Mouse (Mus musculus) G1E (cell line): ENCODE measurements around the gene Mlxip. TPM values are rescaled to one million over a fixed set of nuclear protein-coding genes. Genes with fewer than 3 reads are reported as not detected.

Source experiments
- ATAC-seq: 2 replicates; pipeline ENCODE4 v1.8.0; 2016; ENCODE audit warnings: mild to moderate bottlenecking; ENCODE audit not compliant: insufficient number of reproducible peaks, poor library complexity, low FRiP score, severe bottlenecking; ENCODE audit errors: extremely low read depth
- DNase-seq: peaks from one replicate; pipeline ENCODE4 v3.0.0; 2012; ENCODE audit warnings: low spot score
- H3K27me3 ChIP-seq: 2 replicates; pipeline ENCODE4 v1.6.1; 2012; ENCODE audit warnings: mild to moderate bottlenecking, low read length, inconsistent platforms; ENCODE audit not compliant: insufficient read depth
- H3K36me3 ChIP-seq: replicated peaks from 2 replicates; pipeline ENCODE3; 2012; ENCODE audit warnings: mild to moderate bottlenecking, inconsistent platforms
- H3K4me1 ChIP-seq: 2 replicates; pipeline ENCODE4 v1.6.1; 2012; ENCODE audit warnings: low read depth, low read length, inconsistent platforms, mixed read lengths; ENCODE audit not compliant: insufficient read depth
- H3K4me3 ChIP-seq: 2 replicates; pipeline ENCODE4 v1.5.1; 2012; ENCODE audit warnings: low read depth, mild to moderate bottlenecking, inconsistent platforms, low read length, moderate library complexity, mixed read lengths
- H3K9me3 ChIP-seq: replicated peaks from 2 replicates; pipeline ENCODE4 v1.6.1; 2012; ENCODE audit warnings: inconsistent platforms
- CTCF ChIP-seq: IDR thresholded peaks from 2 replicates; pipeline ENCODE4 v1.5.1; 2012; ENCODE audit warnings: low read depth, low read length, inconsistent platforms, mixed read lengths
- GATA1 ChIP-seq: IDR thresholded peaks from 2 replicates; pipeline ENCODE4 v1.6.1; 2012; ENCODE audit warnings: borderline replicate concordance, low read length, inconsistent platforms, mixed read lengths
- GATA2 ChIP-seq: IDR thresholded peaks from 2 replicates; pipeline ENCODE4 v1.6.1; 2012; ENCODE audit warnings: low read depth, low read length, inconsistent platforms, borderline replicate concordance
- POLR2AphosphoS5 ChIP-seq: IDR thresholded peaks from 2 replicates; pipeline ENCODE4 v1.6.1; 2012; ENCODE audit warnings: low read depth, low read length, inconsistent platforms; ENCODE audit not compliant: insufficient replicate concordance
- TAL1 ChIP-seq: conservative IDR thresholded peaks from 2 replicates; pipeline ENCODE4 v1.6.1; 2012; ENCODE audit warnings: low read depth, low read length, inconsistent platforms, mixed read lengths
- polyA plus RNA-seq: library from polyadenylated mRNA; stranded (reverse); fragments of >175 nt; gene quantifications from 2 replicates; pipeline ENCODE4 v1.2.3, GENCODE M21; 2012
- total RNA-seq, 2 experiments: library from RNA; stranded (forward) in 1 of 2; stranded (reverse) in 1 of 2; fragments of 200-1000 nt in 1 of 2; fragments of >200 nt in 1 of 2; fragmentation: Nextera tagmentation in 1 of 2; gene quantifications; 2 replicates each; pipeline ENCODE4 v1.2.3; 2014 to 2017

Mlxip gene
- total and polyA plus RNA-seq, 3 experiments: 3.9 to 42.8 (median 15.8) TPM

- DNase-seq (no peak), ATAC-seq (no peak)
- no peaks in the 10 kb centered on the region for H3K4me1 ChIP-seq
- no peaks in the 10 kb centered on the region for H3K9me3 ChIP-seq
- H3K36me3 ChIP-seq: no peaks in the 10 kb centered on the region
- TF ChIP-seq CTCF (no peak), GATA2 (no peak), GATA1 (no peak), TAL1 (no peak), POLR2AphosphoS5 (no peak)
- no peak overlapping the region for H3K4me3 ChIP-seq
- H3K27me3 ChIP-seq: peaks cover 9% of the 10 kb centered on the region; the same call in 1 of the 2 replicates
Observed at GRCm38 (mm10) chr5:123473817-123474216, 79.2 kb downstream of the Mlxip start.

GRCm38 (mm10) chr5:123487659-123488395 lies 93.2 kb downstream of the Mlxip start:
- H3K27me3 ChIP-seq: peaks cover 29% of the 10 kb centered on the region
- H3K4me1 ChIP-seq: no peaks in the 10 kb centered on the region
- H3K4me3 ChIP-seq: no peak overlapping the region
- DNase-seq (no peak), ATAC-seq (no peak)
- no peaks in the 10 kb centered on the region for H3K36me3 ChIP-seq
- H3K9me3 ChIP-seq: no peaks in the 10 kb centered on the region
- TF ChIP-seq POLR2AphosphoS5 (no peak), GATA2 (no peak), GATA1 (no peak), TAL1 (no peak), CTCF (no peak)

DNA sequence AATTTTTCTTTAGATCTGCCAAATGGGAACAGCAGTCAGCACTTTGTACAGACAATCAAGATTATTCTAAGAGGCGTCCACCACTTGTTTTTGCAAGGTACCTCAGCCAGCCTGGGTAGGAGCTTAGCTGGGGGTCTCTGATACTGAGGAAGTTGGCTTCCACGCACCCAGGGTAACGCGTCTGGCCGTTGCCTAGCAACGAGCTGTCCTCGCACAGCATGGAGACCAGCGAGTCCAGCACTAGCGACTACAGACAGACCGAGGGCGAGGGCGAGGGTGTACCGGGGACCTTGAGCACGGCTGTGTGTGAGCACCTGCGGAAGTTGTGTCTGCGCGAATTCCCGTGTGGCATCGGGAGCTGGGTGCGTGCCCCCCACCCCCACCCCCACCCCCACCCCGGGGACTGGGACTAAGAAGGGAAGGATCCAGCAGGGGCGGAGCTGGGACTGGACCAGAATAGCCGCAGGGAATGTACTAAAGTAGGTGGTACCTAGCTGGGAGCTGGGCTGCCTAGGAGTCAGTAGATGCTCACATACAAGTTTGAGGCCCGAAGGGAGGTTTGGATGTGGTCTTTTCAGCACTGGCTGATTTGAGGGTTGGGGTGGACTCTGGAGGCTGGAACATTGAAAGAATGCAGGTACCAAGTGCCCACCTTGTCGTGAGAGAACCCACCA lies 94.7 kb downstream of the Mlxip start, which contains the start of the genes Lrrc43 and Il31:
Gene Lrrc43 (plus strand): TSS at position 194 of the 674 bp plus-strand sequence.
Gene Il31 (minus strand): TSS at position 378 of the 674 bp plus-strand sequence.
- TF ChIP-seq CTCF: no peak
- TF ChIP-seq GATA1: no peak
- TF ChIP-seq POLR2AphosphoS5: no peak
- TF ChIP-seq TAL1: no peak
- TF ChIP-seq GATA2: no peak
- peaks cover 34% of the 10 kb centered on the region for H3K27me3 ChIP-seq
- no peak for DNase-seq
- no peaks in the 10 kb centered on the region for H3K36me3 ChIP-seq
- no peak within 1 kb of the TSS for H3K4me3 ChIP-seq
- no peak for ATAC-seq
- no peaks in the 10 kb centered on the region for H3K4me1 ChIP-seq
- no peaks in the 10 kb centered on the region for H3K9me3 ChIP-seq

DNA sequence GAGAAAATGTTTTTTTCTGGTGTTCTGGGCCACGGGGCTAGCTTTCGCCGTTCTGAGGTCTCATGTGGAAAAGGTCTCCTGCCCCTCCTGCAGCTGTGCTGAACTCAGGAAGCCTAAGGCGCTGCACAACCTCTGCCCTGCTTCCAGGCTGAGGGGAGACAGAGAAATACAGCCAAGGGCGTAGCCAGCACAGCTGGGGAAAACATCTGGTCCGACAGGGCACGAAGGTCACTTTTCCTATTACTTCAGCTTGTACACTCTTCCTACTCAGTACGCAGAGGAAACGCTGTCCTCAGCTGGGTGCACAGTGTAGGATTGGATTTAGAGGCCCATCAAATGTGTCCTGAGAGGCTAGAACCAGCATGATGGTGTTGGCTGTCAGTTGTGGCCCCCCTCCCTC lies 95.3 kb downstream of the Mlxip start:
- Histone ChIP-seq H3K9me3 (no peaks in the 10 kb centered on the region), H3K27me3 (peaks cover 36% of the 10 kb centered on the region), H3K4me1 (no peaks in the 10 kb centered on the region), H3K4me3 (no peak overlapping the region), H3K36me3 (no peaks in the 10 kb centered on the region)
- no peak for ATAC-seq
- TF ChIP-seq CTCF: no peak
- TF ChIP-seq POLR2AphosphoS5: no peak
- TF ChIP-seq GATA1: no peak
- no peak for TF ChIP-seq TAL1
- no peak for TF ChIP-seq GATA2
- no peak for DNase-seq

GRCm38 (mm10) chr5:123499717-123500116 lies 105.1 kb downstream of the Mlxip start:
- Histone ChIP-seq H3K9me3 (no peaks in the 10 kb centered on the region), H3K4me1 (peaks cover 11% of the 10 kb centered on the region), H3K27me3 (peaks cover 49% of the 10 kb centered on the region), H3K36me3 (no peaks in the 10 kb centered on the region), H3K4me3 (no peak overlapping the region)
- TF ChIP-seq GATA1 (no peak), CTCF (no peak), TAL1 (no peak), GATA2 (no peak), POLR2AphosphoS5 (no peak)
- no peak for DNase-seq
- ATAC-seq: no peak

DNA sequence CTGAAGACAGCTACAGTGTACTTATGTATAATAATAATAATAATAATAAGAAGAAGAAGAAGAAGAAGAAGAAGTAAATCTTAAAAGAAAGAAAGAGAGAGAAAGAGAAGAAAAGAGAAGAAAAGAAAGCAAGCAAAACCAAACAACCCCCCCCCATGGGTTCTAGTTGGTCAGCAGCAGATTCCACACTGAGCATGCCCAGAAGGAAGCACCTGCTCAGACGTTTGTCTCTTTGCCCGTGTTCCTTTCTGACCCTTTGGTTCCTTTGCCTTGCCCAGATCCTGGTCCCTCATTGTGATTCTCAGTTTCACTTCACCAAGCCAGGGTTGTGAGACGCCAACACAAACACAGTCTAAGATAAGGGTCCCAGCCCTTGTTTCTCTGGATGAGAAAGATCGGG lies 107.4 kb downstream of the Mlxip start:
- DNase-seq: no peak
- H3K4me3 ChIP-seq: no peak overlapping the region
- no peak for TF ChIP-seq POLR2AphosphoS5
- TF ChIP-seq TAL1: no peak
- TF ChIP-seq GATA1: no peak
- no peak for TF ChIP-seq CTCF
- TF ChIP-seq GATA2: no peak
- H3K36me3 ChIP-seq: no peaks in the 10 kb centered on the region
- peaks cover 45% of the 10 kb centered on the region for H3K27me3 ChIP-seq
- no peaks in the 10 kb centered on the region for H3K9me3 ChIP-seq
- peaks cover 5% of the 10 kb centered on the region for H3K4me1 ChIP-seq
- ATAC-seq: no peak

Other genes starting within 250 kb of the Mlxip start
- gene Psmd9, start 225.4 kb upstream of the Mlxip start, total RNA-seq (2014; fragmentation: Nextera tagmentation): 11.6 and 24.2 TPM in 2 replicates
- 22.8 and 25.4 TPM in 2 replicates for gene Psmd9, start 225.4 kb upstream of the Mlxip start, total RNA-seq (2017)
- 50.1 and 65.2 TPM in 2 replicates for gene Psmd9, start 225.4 kb upstream of the Mlxip start, polyA plus RNA-seq
- gene Hpd, start 212.1 kb upstream of the Mlxip start, total RNA-seq (2014; fragmentation: Nextera tagmentation): not detected in 2 replicates
- gene Hpd, start 212.1 kb upstream of the Mlxip start, total RNA-seq (2017): not detected in 2 replicates
- not detected in 2 replicates for gene Hpd, start 212.1 kb upstream of the Mlxip start, polyA plus RNA-seq
- gene Wdr66, start 142.7 kb upstream of the Mlxip start, total RNA-seq (2014; fragmentation: Nextera tagmentation): not detected in 2 replicates
- 0.12 and 0.44 TPM in 2 replicates for gene Wdr66, start 142.7 kb upstream of the Mlxip start, total RNA-seq (2017)
- gene Wdr66, start 142.7 kb upstream of the Mlxip start, polyA plus RNA-seq: not detected in 2 replicates
- 33.9 and 41.0 TPM in 2 replicates for gene Bcl7a, start 51.0 kb upstream of the Mlxip start, total RNA-seq (2014; fragmentation: Nextera tagmentation)
- gene Bcl7a, start 51.0 kb upstream of the Mlxip start, total RNA-seq (2017): 13.4 and 14.8 TPM in 2 replicates
- 41.1 and 49.4 TPM in 2 replicates for gene Bcl7a, start 51.0 kb upstream of the Mlxip start, polyA plus RNA-seq
- not detected in 2 replicates for gene Lrrc43, start 94.5 kb downstream of the Mlxip start, total RNA-seq (2014; fragmentation: Nextera tagmentation)
- gene Lrrc43, start 94.5 kb downstream of the Mlxip start, total RNA-seq (2017): not detected in 2 replicates
- not detected in 2 replicates for gene Lrrc43, start 94.5 kb downstream of the Mlxip start, polyA plus RNA-seq
- gene Il31, start 94.7 kb downstream of the Mlxip start, total RNA-seq (2014; fragmentation: Nextera tagmentation): not detected in 2 replicates
- not detected in 2 replicates for gene Il31, start 94.7 kb downstream of the Mlxip start, total RNA-seq (2017)
- not detected in 2 replicates for gene Il31, start 94.7 kb downstream of the Mlxip start, polyA plus RNA-seq
- gene B3gnt4, start 115.7 kb downstream of the Mlxip start, total RNA-seq (2014; fragmentation: Nextera tagmentation): not detected in 2 replicates
- 0.11 and 0.29 TPM in 2 replicates for gene B3gnt4, start 115.7 kb downstream of the Mlxip start, total RNA-seq (2017)
- not detected in 2 replicates for gene B3gnt4, start 115.7 kb downstream of the Mlxip start, polyA plus RNA-seq
- 26.0 and 29.6 TPM in 2 replicates for gene Diablo, start 129.4 kb downstream of the Mlxip start, total RNA-seq (2014; fragmentation: Nextera tagmentation)
- gene Diablo, start 129.4 kb downstream of the Mlxip start, total RNA-seq (2017): 47.6 and 51.3 TPM in 2 replicates
- 4.0 and 6.3 TPM in 2 replicates for gene Diablo, start 129.4 kb downstream of the Mlxip start, polyA plus RNA-seq
- not detected in 2 replicates for gene Gm49027, start 130.7 kb downstream of the Mlxip start, total RNA-seq (2014; fragmentation: Nextera tagmentation)
- gene Gm49027, start 130.7 kb downstream of the Mlxip start, total RNA-seq (2017): 0.17 and 0.71 TPM in 2 replicates
- gene Gm49027, start 130.7 kb downstream of the Mlxip start, polyA plus RNA-seq: 0.20 and 0.50 TPM in 2 replicates
- 28.1 and 31.4 TPM in 2 replicates for gene Vps33a, start 178.2 kb downstream of the Mlxip start, total RNA-seq (2014; fragmentation: Nextera tagmentation)
- 36.3 and 37.9 TPM in 2 replicates for gene Vps33a, start 178.2 kb downstream of the Mlxip start, total RNA-seq (2017)
- 9.4 and 11.5 TPM in 2 replicates for gene Vps33a, start 178.2 kb downstream of the Mlxip start, polyA plus RNA-seq